Mouse (Mus musculus) thymus, adult 2 months (tissue): ENCODE results near the gene BC028528.

Source experiments
- CTCF ChIP-seq: fragments of 200-500 bp; IDR thresholded peaks from 2 replicates; pipeline ENCODE4 v1.5.1; 2012; ENCODE audit warnings: mild to moderate bottlenecking, control low read depth, low read length, moderate library complexity, borderline replicate concordance; ENCODE audit not compliant: control insufficient read depth, poor library complexity, insufficient read depth; ENCODE audit errors: extremely low read depth
- POLR2A ChIP-seq: fragments of 200-500 bp; IDR thresholded peaks from 2 replicates; pipeline ENCODE4 v1.6.1; 2012; ENCODE audit warnings: mild to moderate bottlenecking, low read length, control low read depth, moderate library complexity; ENCODE audit not compliant: control insufficient read depth, poor library complexity, insufficient read depth; ENCODE audit errors: extremely low read depth

DNA sequence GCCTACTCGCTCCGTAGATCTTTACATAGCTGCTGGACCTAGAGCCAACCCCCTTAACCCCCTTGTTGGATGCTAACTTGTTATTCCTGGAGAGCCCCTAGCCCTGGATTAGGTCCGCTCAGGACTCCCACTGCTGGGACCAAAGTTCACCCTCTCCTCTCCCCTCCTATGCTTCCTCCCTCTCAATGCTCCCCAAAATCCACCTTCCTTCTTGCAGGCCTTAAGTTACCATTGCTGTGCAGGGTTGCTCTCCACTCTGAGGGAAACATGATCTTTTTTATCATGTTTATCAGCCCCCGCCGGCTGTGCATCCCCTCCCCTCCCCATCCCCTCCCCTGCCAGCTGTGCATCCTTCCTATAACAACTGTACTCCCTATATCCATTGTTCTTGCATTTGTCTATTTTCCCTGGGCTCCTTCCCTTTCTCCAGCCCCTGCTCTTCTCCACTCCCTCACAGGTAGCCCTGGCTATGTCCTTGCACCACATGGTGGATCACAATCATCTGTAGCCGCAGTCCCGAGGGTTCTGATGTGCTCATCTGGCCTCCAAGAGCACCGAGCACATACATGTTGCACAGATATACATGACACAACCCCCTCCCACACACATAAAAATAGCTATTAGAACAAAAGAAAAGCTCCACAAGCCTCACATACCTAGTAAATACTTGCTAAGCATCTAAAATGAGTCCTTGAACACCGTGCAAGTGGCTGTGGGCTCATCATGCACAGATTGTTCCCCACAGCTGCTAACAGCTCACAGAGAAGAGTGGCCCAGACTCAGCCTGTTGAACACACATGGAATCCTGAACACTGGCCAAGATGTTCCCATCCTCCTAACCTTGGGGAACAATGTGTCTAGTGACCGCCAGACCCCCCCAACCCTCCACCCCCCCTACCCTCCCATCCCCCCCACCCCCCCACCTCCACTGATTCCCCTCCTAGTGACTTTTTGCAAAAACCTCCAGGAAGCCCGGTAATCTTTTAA is 554 bp upstream of the BC028528 start:
- TF ChIP-seq POLR2A (no peak), CTCF (no peak)
